Mouse (Mus musculus) WW6 (cell line): Measurements from ENCODE around the gene Ssh1.
A peak's percentile ranks its signal among the peaks of the same experiment; 100 is the strongest.

ENCODE experiments used
- DNase-seq: peaks from one replicate; pipeline ENCODE4 v3.0.0-alpha.2; 2013; ENCODE audit warnings: low read depth, low spot score

The Ssh1 gene

DNA sequence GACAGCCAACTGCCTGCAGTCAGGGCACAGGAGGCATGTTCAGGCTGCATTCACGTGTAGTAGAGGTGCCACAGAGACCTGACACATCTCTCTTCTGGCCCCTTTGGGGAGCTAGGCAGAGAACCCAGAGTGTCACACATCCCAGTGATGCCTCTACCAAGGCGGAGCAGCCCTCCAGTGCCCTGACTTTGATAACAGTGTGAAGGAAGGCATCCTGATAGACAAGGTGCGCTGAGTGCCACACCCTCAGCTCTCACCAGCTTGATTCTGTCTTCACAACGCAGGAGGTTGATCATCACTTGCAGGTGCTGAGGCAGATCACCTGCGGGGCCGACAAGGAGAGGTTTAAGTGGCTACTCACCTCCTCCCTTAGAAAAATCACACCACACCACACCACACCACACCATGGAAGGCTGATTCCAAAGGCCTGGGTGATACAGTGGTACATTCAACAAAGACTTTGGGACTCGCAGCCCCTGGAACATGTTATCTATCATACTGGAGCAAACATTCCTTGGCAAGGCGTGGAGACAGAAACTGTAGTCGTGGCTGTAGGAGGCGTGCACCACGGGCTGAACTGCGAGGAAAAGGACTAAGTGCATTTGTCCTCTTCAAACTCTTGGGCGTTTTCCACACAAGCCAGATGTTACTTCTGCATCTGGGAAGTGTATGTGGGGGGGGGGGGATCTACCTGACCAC, 27.1 kb downstream of the Ssh1 start:
- DNase-seq, result no peak

DNA sequence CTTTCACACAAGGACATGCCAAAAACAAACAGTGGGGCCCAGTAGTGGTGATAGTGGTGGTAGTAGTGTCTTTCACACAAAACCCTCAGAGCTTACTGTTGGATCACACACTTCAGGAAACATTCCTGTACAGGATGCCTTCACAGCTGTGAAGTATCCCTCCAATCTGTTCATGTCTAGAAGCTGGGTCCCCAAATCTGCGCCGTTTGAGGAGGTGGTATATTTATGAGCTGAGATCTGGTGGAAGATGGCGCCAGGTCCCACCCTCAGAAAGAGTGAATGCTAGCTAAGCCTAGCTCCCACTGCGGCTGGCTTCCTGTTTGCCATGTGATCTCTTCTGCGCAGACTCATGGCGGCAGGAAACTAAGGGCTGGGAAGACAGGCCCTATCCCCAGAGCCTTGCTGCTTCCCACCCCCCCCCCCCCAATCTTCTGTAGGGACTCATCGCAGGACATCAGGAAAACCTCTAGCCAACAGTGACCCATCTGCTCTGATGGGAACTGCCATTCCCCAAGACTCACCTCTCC, 28.0 kb downstream of the Ssh1 start:
- no peak for DNase-seq

DNA sequence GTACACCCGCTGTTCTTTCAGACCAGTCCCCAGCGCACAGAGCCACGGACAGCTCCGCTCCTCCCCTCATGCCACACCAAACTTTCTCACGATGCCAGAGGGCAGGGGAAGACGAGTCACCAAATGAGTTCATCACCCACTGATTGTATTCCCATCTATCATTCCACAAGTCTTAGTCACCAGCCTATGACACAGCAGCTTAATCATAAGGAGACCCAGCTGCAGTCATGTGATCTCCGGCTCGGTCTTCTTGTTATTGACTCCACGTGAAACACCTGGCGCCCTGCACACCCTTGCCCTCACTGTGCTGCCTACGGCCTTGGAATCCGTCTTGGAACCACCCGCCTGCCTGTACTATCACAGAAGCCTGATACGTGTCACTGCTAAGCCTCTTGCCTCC, 28.7 kb downstream of the Ssh1 start:
- no peak for DNase-seq

DNA sequence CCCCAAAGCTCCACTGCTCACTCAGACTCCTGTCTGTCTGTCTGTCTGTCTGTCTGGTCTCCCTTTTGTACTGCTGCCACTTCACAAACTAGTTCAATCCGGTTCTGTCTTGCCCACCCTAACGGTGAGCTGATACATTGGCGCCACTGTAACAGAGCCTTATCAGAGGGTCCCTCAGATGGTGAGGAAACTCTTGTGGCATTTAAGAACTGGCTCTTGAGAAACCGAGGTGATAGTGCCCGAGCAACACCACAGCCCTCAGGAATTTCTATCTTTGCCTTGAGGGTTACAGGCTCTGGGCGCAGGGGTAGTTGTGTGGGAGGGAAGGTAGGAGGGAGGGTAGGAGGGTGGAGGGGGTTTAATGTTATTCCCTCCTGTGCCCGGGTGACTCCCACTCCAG, 31.9 kb downstream of the Ssh1 start:
- no peak for DNase-seq

DNA sequence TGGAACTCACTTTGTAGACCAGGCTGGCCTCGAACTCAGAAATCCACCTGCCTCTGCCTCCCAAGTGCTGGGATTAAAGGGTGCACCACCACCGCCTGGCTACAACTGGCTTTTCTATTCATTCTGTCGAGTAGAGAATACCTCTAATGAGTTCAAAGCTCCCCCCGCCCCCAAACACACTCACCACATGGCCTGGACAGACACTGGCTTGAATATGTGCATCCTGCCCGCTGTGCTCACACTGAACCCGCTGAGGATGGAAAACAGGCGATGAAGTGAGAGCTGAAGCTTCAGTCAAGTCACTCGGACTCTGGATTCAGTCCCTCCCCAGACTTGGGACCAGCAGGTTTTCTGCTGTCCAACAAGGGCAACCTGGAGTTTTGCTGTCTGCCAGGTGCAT, 33.3 kb downstream of the Ssh1 start:
- DNase-seq, result no peak

DNA sequence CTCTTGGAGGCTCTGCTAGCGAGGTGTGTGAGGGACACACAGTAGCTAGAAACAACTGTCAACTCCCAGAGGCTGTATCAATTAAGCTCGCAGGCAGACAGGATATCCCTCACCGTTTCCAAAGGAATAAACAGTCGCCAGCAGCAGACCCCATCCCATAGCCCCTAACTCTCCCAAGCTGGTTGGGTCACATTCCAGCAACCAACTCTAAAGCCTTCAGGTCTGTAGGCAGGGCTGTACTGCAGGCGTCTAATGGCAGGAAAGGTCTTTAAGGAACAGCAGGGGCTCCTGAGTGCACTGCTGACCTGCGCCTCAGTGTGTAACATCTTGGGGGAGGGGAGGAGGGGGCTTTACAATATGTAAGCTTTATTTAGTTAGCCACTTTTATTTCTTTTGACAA, 34.7 kb downstream of the Ssh1 start:
- no peak for DNase-seq

DNA sequence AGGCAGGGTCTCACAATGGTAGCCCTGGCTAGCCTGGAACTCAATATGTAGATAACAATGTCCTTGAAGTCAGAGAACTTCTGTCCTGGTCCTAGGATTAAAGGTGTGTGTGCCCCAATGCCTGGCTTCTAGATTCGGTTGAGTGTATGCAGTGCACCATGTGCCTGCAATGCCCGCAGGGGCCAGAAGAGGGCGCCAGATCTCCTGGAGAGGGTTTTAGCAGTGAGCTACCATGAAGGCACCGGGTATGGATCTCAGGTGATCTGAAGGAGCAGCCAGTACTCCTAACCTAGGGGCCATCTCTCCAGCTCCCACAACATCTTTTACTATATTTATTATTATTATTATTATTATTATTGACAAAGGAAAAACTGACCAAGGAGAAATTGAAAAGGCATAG, 37.2 kb downstream of the Ssh1 start:
- DNase-seq, result peak; percentile 65

DNA sequence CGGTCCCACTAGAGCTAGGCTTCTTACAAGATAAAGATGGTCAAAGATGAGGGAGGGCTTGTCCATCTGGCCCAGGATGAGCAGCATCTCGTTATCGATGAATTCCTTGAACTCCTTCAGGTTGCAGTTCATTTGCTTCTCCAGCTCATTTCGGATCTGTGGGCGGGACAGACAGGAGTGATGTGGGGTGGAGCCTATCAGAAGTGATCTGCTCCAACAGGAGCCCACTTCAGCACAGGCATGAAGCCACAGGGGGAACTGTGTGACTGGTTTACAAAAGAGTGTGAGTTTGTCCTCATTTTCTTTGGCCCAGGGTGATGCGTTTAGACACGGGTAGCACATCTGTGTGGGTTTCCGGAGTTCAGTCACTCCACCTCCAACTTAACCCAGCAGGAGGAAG, 38.0 kb downstream of the Ssh1 start:
- DNase-seq, result no peak

DNA sequence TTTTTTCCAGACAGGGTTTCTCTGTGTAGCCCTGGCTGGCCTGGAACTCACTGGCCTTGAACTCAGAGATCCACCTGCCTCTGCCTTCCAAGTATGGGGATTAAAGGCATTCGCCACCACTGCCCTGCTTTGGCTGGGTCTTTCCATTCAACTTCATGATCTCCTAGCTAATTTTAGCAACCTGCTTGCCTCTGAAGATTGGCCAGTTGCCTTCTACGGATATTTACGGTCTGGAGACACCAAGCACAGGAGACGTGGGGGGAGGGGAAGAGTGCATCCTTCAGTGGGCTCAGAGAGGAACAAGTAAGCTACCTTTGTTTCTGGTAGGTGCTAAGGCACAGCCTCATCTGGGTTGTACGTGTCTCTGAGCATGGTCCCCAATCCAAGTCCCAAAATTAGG, 38.4 kb downstream of the Ssh1 start:
- no peak for DNase-seq

DNA sequence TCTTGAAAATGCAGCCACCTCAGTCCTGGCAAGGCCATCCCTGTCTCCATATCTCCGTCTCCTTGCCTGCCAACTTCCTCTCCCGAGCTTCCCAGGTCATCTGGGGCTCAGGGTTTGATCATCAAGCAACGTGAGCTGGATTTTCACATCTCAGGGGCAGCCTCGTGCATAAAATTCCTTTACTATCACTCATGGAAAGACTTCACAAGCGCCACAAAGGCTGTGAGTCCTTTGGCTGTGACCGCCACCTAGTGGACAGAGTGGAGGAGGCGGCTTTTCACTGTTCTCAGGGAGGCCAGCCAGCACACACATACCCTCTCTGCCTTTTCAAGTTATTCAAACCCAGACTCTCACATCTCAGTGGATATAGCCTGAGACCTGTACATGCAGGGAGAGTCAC, 39.3 kb downstream of the Ssh1 start:
- no peak for DNase-seq

DNA sequence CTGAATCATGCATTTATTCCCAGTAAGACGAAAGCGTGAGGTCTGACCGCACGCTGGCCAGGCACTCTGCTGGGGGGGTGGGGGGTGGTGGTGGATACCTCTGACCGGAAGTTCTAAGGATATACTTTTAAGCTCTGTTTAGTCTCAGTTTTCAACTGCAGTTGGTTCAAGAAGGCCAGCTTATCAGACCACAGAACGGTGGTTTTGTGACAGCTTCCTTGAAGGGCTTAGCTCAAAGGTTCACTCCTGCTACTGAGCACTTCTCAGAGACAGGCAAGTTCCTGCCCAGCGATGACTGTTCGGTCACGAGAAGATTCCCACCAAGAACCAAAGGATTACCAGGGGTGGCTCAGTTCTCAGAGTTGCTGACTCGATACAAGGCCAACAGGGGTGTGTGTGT, 41.2 kb downstream of the Ssh1 start:
- no peak for DNase-seq

DNA sequence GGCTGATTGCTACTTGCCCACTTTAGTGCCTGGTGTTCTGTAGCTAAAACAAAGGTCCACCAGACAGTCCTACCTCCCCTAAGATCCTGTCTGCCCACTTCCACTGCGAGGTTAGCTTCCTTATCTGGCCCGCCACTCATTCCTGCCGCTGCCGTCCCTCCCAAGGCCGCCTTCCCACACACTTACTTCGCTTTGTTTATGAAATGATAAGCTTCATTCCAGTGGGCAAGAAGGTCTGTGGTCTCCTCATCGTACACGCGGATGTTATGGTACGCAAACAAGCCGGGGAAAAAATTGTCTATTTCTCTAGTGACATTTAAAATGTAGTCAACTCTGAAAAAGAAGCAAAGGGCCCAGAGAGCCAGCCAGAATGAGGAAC, 42.0 kb downstream of the Ssh1 start:
- DNase-seq, result no peak

DNA sequence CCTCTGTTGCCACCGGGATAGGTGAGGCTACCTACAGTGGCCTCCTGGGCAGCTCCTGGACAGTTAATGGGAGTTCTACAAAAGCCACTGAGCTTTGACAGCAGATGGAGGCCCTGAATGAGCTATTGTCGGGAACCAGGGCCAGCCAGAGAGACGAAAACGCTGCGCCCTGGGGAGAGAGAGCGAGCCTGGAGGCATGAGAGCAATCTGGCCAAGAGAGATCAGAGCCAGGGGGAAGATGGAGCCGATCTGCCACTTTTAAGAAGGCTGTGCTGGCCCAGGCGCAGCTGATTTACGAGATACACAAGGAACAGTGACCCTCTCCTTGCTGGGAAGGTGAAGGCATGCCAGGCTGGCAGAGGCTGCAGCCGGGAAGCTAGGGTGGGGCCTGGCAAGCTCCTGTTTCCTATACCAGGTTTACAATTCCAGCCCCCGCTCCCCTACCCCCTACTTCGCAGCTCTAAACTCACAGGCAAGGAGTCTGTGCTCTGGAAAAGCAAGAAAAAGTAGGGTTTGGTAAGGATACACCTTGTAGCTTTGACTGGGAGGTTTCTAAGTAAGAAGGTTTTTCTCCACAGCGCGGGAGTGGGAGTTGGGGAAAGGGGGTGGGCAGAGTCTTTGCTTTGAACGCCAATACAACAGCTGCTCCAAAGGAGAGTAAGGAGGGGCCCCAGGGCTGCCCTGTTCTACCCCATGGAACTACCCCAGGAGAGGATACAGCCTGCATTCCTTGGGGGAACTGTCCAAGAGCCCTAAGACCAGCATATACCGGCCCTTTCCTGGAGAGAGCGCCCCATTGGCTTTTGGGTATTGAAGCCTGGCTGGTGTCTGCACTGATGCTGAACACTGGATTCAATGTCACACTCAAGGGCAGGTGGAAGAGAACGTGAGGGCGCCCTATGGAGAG, 42.7 kb downstream of the Ssh1 start:
- no peak for DNase-seq

DNA sequence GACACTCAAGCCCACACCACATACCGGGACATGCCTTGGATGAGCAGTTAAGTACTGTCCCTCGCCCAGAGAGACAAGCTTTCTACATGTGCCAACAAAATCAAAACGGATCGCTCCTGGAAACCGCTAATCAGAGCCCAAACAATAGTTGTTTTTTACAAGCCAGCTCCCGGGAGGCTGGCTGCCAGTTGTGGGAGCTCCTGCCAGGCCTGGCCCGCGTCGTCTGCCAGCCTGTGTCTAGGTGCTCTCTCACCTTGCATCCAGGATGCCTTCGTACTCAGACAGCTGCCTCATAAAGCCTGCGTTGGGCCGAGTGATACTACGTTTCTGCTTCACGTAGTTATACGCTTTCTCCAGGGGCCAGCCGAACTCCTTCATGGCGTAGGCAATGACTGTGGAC, 43.6 kb downstream of the Ssh1 start:
- DNase-seq, result no peak

DNA sequence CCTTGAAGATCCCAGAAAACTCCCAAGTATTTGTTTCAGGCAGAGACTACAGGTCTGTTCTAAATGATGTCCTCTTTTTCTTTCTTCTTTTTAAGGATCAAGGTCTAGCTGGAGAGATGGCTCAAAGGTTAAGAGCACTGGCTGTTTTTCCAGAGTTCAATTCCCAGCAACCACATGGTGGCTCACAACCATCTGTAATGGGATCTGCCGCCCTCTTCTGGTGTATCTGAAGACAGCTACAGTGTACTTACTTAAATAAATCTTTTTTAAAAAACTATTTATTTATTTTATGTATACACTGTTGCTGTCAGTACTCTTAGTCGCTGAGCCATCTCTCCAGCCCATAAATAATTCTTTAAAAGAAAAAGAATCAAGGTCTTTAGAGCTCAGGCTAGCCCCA, 46.4 kb downstream of the Ssh1 start:
- no peak for DNase-seq

DNA sequence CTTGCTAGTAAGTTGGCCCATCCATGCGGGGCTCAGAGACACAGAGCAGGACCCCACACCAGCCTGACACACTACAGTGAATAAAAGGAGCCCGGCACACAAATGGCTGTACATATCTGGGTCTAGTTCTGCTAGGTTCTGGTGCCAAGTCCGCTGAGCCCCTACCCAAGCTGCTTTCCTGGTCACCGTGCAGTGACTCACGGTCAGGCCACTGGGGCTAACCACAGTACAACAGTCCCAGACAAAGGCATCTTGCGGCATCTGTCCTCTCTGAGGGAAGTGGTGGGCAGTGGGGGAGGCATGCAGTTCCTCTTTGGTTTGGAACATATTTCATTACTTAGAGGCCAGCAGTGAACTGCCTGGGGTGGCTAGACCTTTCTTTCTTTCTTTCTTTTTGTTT, 48.6 kb downstream of the Ssh1 start:
- no peak for DNase-seq

DNA sequence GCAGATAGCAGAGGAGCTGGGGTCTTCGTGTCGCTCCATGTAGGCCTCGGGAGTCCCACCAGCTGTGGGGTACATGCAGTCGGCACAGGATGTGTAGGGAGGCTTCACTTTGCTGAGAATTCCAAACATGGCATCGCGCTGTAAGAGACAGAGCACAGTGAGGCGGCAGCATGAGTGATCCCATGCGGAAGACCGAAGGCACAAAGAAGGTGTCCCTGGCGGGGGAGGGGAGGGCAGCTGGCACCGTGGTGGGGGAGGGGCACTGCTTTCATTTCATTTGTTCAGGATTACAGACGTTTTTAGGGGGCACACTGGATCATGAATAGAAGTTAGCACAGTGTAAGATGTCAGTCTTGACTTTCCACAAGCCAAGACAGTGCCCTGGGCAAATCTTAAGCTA, 50.4 kb downstream of the Ssh1 start:
- DNase-seq, result no peak

DNA sequence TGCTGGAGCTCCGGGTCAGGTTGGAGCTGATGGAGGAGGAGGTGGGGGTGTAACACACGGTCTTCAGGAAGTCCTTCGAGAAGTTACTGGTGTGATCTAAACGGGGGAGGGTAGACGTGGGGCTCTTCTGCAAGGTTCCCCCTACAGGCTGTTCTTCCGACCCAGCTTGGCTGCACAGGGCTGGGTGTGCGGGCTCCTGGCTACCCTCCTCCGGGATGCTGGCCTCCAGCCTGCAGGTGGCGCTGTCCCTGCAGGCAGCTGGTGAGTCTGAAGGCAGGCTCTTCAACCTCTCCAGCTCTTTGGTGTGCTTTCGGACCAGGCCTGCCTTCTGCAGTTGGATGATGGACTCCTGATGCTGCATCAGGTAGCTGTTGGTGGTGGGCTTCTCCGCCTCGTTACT, 51.1 kb downstream of the Ssh1 start:
- DNase-seq, result peak; percentile 93

DNA sequence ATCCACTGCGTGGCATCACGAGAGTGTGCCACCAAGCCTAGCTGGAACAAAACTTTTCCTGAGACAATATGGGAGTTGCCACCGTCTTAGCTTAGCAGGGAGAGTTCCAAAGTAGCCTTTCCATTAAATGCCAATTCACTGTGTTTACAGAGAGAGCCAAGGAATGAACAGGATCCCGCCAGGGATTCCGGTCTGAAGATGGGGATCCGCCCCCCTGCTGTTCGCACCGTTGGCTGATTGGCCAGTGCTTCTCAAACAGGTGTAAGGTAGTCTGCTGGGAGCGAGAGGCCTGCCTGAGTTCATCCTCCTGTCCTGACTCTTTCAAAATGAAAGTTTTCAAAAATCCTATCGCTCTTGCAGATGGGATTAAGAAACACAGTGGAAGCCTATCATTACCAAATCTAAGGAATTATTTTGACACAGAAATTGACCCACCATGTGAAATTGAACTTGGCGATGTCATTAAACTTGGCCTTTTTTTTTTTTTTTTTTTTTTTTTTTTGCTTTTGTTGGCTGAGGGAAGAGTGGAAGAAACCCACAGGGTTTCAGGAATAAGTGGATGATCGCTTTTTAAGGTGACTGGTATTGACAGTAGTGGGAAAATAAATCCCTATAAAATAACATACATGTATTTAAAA, 54.3 kb downstream of the Ssh1 start:
- DNase-seq, result peak; percentile 42

DNA sequence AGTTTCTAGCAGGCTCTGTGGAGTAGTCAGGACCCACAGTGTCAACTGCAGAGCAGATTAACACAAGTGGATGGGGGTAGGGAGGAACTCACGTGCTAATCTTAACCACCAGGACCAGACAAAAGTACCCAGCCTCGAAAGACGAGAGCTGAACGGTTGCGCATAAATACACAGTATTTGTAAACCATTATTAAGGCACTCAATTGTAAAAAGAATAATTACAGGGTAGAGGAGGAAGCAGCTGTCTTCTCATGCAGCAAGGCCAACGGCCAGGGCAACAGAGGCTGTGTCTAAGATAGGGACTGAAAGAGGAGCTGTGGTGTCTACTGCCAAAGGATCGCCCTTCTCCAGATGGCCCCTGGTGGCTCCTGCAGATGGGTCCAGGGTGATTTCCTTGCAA, 56.0 kb downstream of the Ssh1 start:
- DNase-seq, result no peak

DNA sequence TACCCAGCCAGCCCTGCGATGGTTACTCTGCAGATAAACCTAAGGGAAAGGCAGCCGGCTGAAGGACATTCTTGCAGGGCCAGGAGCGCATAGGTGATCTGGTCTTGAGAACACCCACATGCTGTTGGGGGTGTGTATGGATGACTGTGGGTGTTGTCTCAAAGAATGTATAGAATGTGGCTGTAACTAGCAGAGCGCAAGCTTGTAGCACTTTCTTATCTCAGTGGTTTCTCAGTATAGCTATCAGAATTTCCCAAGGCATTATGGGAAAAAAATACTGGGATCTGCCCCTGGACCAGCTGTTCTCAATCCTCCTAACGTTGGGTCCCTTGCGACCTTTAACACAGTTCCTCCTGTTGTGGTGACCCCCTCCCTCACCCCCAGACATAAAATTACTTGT, 59.8 kb downstream of the Ssh1 start:
- no peak for DNase-seq

DNA sequence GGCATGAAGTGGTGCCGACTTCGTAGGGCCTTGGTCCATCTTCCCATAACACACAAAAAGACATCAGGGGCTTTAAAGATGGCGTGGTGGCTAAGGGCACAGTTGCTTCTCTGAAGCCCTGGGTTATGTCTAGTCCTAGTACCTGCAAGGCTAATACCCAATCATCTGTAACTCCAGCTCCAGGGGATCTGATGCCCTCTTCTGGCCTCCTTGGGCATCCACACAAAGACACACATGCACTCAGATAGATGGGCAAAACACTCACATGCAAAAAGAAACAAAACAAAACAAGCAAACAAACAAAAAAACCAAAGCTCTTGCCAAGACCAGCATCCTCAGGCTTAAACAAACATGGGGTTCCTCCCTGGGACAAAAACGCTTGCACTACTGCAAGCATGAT, 60.2 kb downstream of the Ssh1 start:
- DNase-seq, result no peak

DNA sequence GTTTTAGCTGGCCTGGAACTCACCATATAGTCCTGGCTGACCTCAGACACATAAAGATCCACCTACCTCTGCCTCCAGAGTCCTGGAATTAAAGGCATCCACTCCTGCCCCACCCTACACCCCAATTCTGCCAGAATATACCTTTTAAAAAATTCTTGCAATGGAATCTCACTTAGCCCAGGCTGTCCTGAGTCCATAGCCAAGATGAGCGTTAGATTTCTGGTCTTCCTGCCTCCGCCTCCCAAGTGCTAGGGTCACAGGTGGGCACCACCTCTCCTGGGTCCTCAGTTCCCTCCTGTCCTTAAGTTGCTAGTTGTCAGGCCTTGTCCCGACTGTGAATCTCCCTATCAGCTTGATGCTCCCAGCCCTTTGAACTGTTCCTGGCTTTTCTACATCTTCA, 61.4 kb downstream of the Ssh1 start:
- DNase-seq, result no peak
